Mouse (Mus musculus) kidney, adult 2 months (tissue): ENCODE measurements around the gene Zswim4.

Experiments
- CTCF ChIP-seq: fragments of 200-500 bp; conservative IDR thresholded peaks from 2 replicates; pipeline ENCODE4 v1.5.1; 2011; ENCODE audit warnings: low read depth, mild to moderate bottlenecking, control low read depth, low read length, moderate library complexity, mixed read lengths; ENCODE audit not compliant: insufficient read depth, insufficient read length
- POLR2A ChIP-seq: fragments of 200-500 bp; IDR thresholded peaks from one replicate; pipeline ENCODE4 v1.6.1; 2011; ENCODE audit warnings: low read depth, low read length, control low read depth

DNA sequence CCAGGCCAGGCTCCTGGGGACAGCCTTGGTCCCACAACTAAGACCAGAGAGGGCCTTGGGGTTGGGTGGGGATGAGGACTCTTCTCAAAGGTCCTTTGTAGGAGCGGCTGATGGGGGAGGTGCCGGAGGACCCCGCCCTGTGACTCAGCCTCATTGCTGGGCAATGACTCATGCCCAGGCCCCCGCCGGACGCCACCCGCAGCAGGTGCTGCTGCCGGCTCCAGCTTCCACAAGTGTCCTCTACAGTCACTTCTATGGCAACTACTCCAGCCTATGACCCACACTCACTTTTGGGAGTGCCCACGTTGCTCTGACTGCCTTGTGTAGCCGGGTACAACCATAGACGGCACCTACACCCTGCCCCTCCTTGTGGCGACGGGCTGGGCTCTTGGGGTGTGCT lies 44.8 kb downstream of the Zswim4 start:
- TF ChIP-seq POLR2A (peak; percentile 3), CTCF (no peak)
